Mouse (Mus musculus) forebrain, postnatal 0 days (tissue): ENCODE results near the gene Hoxb6. TPM values are rescaled to one million over a fixed set of nuclear protein-coding genes. Genes with fewer than 3 reads are reported as not detected.

Experiments used
- ATAC-seq: fragments of 200-750 bp; cut with Nextera tagmentation; 2 replicates; pipeline ENCODE4 v1.8.0; 2017; ENCODE audit warnings: mild to moderate bottlenecking, moderate library complexity
- DNase-seq: peaks from one replicate; pipeline ENCODE4 v3.0.0-alpha.2; 2015
- H3K27ac ChIP-seq: fragments of 300-500 bp; sonication (generic); 2 replicates; pipeline ENCODE4 v1.5.1; 2014; ENCODE audit warnings: low read depth, mild to moderate bottlenecking, antibody characterized with exemption, low read length, moderate library complexity, mixed read lengths
- H3K27me3 ChIP-seq: fragments of 300-500 bp; sonication (generic); 2 replicates; pipeline ENCODE4 v1.6.1; 2014; ENCODE audit warnings: mild to moderate bottlenecking, low read length, mixed read lengths; ENCODE audit not compliant: insufficient read depth
- H3K36me3 ChIP-seq: fragments of 300-500 bp; sonication (generic); 2 replicates; pipeline ENCODE4 v1.6.1; 2014; ENCODE audit warnings: mild to moderate bottlenecking, moderate library complexity; ENCODE audit not compliant: insufficient read depth
- H3K4me1 ChIP-seq: fragments of 300-500 bp; sonication (generic); 2 replicates; pipeline ENCODE4 v1.6.1; 2014; ENCODE audit warnings: antibody characterized with exemption; ENCODE audit not compliant: insufficient read depth
- H3K4me2 ChIP-seq: fragments of 300-500 bp; sonication (generic); 2 replicates; pipeline ENCODE4 v1.6.1; 2014; ENCODE audit warnings: low read depth, mild to moderate bottlenecking, moderate library complexity
- H3K4me3 ChIP-seq: fragments of 300-500 bp; sonication (generic); 2 replicates; pipeline ENCODE4 v1.5.1; 2014; ENCODE audit warnings: low read depth, low read length, mixed read lengths
- H3K9ac ChIP-seq: fragments of 300-500 bp; sonication (generic); 2 replicates; pipeline ENCODE4 v1.6.1; 2014; ENCODE audit warnings: mild to moderate bottlenecking
- H3K9me3 ChIP-seq: fragments of 300-500 bp; sonication (generic); 2 replicates; pipeline ENCODE4 v1.6.1; 2016; ENCODE audit warnings: low read length
- CTCF ChIP-seq: sonication (generic); IDR thresholded peaks from 2 replicates; pipeline ENCODE4 v1.5.1; 2016; ENCODE audit warnings: antibody characterized with exemption, control low read depth, low read depth
- WGBS: fragments of 180-500 bp; shearing (Covaris S2); extraction: QIAGEN DNeasy Blood & Tissue Kit; methylation state at CpG from one replicate; pipeline ENCODE4 v1.1.7; 2014; 5-methylcytosine and 5-hydroxymethylcytosine counted together
- polyA plus RNA-seq: library from polyadenylated mRNA; unstranded; fragments of >200 nt; fragmentation: Nextera tagmentation; extraction: Ambion mirVana; gene quantifications from 2 replicates; pipeline ENCODE4 v1.2.1, GENCODE M21; 2015
- total RNA-seq: library from RNA; depleted of rRNA; stranded (reverse); fragments of >200 nt; gene quantifications from 2 replicates; pipeline ENCODE4 v1.2.3, GENCODE M21; 2014

Hoxb6 gene
- total and polyA plus RNA-seq, 2 experiments from 2014 or later, result not detected

DNA sequence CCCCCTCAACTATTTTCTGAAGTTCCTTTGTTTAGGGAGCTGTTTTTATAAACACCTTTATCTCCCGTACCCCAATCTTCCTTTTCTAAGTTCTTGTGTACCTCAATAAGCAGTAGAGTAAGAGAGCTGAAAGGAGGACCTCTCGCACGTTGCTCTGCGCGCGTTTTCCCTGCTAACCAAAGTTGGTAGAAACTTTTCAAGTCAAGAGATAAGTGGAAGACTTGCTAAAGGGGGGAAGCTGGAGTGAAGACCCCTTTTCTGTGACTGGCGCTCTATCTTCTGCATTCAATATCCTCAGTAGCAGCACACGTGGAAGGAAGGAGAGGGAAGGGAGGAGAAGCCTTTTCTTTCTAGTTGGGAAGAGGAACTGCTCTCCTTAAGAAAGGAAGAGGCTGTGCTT lies 32.7 kb downstream of the Hoxb6 start:
- no peaks in the 10 kb centered on the region for H3K36me3 ChIP-seq
- peaks cover 100% of the 10 kb centered on the region for H3K27me3 ChIP-seq
- H3K9ac ChIP-seq, result no peak overlapping the region
- H3K4me2 ChIP-seq, result no peak overlapping the region
- DNase-seq (no peak), ATAC-seq (no peak)
- H3K4me1 ChIP-seq, result no peaks in the 10 kb centered on the region
- H3K4me3 ChIP-seq, result no peak overlapping the region
- no peaks in the 10 kb centered on the region for H3K9me3 ChIP-seq
- no peak for TF ChIP-seq CTCF
- H3K27ac ChIP-seq, result no peak overlapping the region
- WGBS, result 2% methylated on average over 8 of the region's 8 CpGs

DNA sequence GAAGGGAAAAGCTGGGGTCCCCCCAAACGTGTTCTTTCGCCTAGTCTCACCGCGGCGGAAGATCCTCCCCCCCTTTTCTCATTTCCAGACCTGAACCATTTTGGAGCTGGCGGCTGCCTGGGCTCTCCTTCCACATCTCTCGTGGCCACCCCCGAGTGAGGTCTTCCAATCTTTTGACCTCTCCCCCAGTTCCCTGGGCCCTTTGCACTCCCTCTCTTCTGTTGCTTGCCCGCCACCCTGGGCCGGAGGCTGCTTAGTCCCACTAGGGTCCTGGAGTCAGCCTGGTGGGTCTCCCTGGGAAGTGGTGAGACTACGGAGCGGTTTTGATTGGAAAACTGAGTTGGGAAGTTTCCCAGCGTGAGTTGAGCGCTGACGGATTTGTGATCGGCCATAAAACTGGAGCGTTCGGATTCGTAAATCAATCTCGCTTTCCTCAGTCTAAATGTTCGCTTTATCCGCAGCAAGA lies 33.5 kb downstream of the Hoxb6 start:
- Histone ChIP-seq H3K9me3 (no peaks in the 10 kb centered on the region), H3K27me3 (peaks cover 100% of the 10 kb centered on the region), H3K9ac (no peak overlapping the region), H3K27ac (no peak overlapping the region), H3K36me3 (no peaks in the 10 kb centered on the region), H3K4me2 (no peak overlapping the region), H3K4me3 (no peak overlapping the region), H3K4me1 (no peaks in the 10 kb centered on the region)
- TF ChIP-seq CTCF, result no peak
- ATAC-seq (no peak), DNase-seq (no peak)
- WGBS, result 2% methylated on average over 22 of the region's 22 CpGs

DNA sequence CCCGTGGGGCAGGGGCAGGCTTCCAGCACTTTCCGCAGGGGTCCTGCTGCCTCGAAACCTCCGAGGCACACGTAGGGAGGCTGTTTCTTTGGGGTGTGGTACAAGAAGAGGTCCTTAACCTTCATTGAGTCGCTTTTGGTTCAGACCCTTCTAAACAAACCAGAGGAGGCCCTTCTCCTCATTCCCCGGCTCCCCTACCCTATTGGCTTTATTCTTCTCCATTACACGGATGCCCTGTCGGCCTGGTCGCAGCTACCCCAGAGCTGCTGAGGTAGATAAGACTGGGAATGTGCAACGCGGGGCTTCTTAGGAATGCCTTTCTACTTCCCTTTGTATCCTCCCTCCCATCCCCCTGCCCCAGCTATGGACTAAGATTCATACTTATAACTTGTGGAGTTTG lies 34.4 kb downstream of the Hoxb6 start:
- WGBS, result 2% methylated on average over 12 of the region's 12 CpGs
- Histone ChIP-seq H3K27me3 (peaks cover 100% of the 10 kb centered on the region), H3K9me3 (no peaks in the 10 kb centered on the region), H3K36me3 (no peaks in the 10 kb centered on the region), H3K4me1 (no peaks in the 10 kb centered on the region), H3K4me3 (no peak overlapping the region), H3K4me2 (no peak overlapping the region), H3K9ac (no peak overlapping the region), H3K27ac (no peak overlapping the region)
- no peak for DNase-seq
- no peak for ATAC-seq
- TF ChIP-seq CTCF, result no peak

DNA sequence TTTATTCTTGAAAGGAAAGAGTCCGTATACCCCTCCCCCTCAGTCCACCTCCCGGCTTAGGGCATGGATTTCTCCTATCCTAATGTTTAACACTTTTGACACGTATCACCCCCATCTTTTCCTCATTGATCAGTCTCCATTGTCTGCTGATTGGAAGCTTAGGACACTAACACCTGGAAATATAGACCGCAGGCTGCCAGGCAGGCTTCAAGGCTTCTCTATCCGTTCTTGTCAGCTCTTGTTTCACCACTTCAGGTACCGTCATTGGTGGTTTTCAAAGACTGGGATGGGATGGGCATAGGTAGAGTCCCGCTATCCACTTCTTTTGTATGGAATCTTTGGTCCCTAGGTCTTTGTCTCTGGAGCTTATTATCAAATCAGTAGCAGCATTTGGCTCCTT lies 34.8 kb downstream of the Hoxb6 start:
- H3K9me3 ChIP-seq, result no peaks in the 10 kb centered on the region
- peaks cover 100% of the 10 kb centered on the region for H3K27me3 ChIP-seq

DNA sequence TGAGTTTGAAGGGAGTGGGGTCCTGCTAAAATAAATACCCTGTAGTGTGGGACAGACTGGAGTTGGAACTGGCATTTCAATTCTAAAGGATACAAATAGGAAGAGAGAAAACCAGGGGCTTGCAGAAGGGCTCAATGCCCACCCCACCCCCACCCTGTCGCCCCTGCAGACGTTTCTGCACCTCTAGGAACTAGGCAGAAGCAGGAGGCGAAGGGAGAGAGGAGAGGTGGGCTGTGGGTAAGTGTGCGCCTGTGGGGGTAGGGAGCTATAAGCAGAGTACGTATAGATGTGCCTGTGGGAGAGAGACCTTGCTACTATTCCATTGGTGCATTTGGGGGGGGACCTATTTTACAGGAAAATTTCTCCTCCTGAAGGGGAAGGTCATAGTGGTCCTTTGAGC lies 35.5 kb downstream of the Hoxb6 start:
- Histone ChIP-seq H3K27me3 (peaks cover 100% of the 10 kb centered on the region), H3K4me1 (no peaks in the 10 kb centered on the region), H3K4me3 (no peak overlapping the region), H3K9me3 (no peaks in the 10 kb centered on the region), H3K9ac (no peak overlapping the region), H3K27ac (no peak overlapping the region), H3K36me3 (no peaks in the 10 kb centered on the region), H3K4me2 (no peak overlapping the region)
- 6% methylated on average over 5 of the region's 5 CpGs for WGBS
- no peak for TF ChIP-seq CTCF
- ATAC-seq, result no peak
- DNase-seq, result no peak

More for the DNA sequence above, 34.8 kb downstream of the Hoxb6 start:
- Histone ChIP-seq H3K4me2 (no peak overlapping the region), H3K27ac (no peak overlapping the region), H3K4me3 (no peak overlapping the region), H3K4me1 (no peaks in the 10 kb centered on the region), H3K36me3 (no peaks in the 10 kb centered on the region), H3K9ac (no peak overlapping the region)
- no peak for TF ChIP-seq CTCF
- 3% methylated on average over 7 of the region's 7 CpGs for WGBS
- ATAC-seq (no peak), DNase-seq (no peak)

DNA sequence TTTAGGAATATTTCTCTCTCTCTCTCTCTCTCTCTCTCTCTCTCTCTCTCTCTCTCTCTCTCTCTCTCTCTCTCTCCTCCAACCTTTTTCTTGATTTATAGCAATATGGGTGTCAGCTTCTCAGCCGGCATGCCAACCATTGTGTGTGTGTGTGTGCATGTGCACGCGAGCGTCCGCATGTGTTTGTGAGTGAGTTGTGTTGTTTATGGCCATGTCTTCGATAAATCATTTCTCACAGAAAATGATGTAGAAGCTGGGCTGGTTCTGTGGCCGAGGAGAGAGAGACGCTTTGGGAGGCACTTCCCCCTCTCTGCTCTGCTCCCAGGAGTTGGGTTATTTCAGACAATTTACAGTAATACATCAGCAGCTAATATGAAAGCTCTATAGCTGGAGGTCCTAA lies 36.3 kb downstream of the Hoxb6 start:
- DNase-seq (no peak), ATAC-seq (no peak)
- Histone ChIP-seq H3K4me1 (no peaks in the 10 kb centered on the region), H3K9ac (no peak overlapping the region), H3K36me3 (no peaks in the 10 kb centered on the region), H3K27ac (no peak overlapping the region), H3K27me3 (peaks cover 100% of the 10 kb centered on the region), H3K4me2 (no peak overlapping the region), H3K4me3 (no peak overlapping the region), H3K9me3 (no peaks in the 10 kb centered on the region)
- 3% methylated on average over 8 of the region's 8 CpGs for WGBS
- no peak for TF ChIP-seq CTCF

DNA sequence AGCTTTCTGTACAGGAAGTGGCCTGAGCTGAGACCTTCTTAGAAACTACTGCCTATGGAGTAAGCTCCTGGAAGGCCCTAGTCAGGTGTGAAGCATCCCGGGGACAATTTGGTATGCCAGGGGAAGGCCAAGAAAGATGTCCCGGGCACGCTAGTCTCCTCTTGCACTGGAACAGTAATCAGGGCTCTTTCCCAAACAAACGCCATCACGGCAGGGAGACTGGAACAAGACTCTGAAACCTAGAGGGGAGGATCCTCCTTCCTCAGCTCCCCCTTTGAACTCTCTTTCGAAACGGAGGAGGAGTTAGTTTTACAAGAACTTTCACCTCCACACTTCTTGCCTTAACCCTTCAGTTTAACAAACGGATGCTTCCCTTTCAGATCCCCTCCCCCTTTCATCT lies 39.8 kb downstream of the Hoxb6 start:
- no peak overlapping the region for H3K27ac ChIP-seq
- no peak overlapping the region for H3K4me2 ChIP-seq
- no peak overlapping the region for H3K4me3 ChIP-seq

DNA sequence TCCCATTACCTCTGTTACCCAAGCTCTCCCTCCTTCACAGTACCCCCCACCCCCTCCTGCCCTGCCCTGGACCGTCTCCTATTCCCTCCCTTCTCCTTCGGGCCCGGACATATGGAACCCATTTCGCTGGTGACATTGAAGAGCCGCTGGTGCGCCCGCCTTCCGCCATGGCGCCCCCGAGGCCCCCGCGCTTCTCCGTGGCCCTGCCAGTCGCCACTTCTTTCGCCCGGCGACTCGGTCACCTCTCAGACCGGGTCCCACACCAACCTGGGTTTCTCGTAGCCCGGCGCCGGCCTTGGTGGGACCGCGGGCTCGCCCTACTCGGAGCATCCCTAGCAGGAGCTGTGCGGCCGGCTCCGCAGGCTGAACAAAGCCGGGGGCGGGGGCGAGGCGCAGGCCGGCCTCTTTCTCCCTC lies 40.3 kb downstream of the Hoxb6 start:
- H3K36me3 ChIP-seq, result no peaks in the 10 kb centered on the region
- no peak overlapping the region for H3K27ac ChIP-seq
- no peak for TF ChIP-seq CTCF
- no peaks in the 10 kb centered on the region for H3K4me1 ChIP-seq
- no peak overlapping the region for H3K4me3 ChIP-seq
- H3K4me2 ChIP-seq, result no peak overlapping the region
- ATAC-seq (no peak), DNase-seq (no peak)
- under 1% methylated on average over 34 of the region's 35 CpGs for WGBS
- H3K9me3 ChIP-seq, result no peaks in the 10 kb centered on the region
- no peak overlapping the region for H3K9ac ChIP-seq
- H3K27me3 ChIP-seq, result peaks cover 100% of the 10 kb centered on the region

More for the DNA sequence above, 39.8 kb downstream of the Hoxb6 start:
- no peaks in the 10 kb centered on the region for H3K4me1 ChIP-seq
- WGBS, result under 1% methylated on average over 8 of the region's 8 CpGs
- no peaks in the 10 kb centered on the region for H3K9me3 ChIP-seq
- H3K9ac ChIP-seq, result no peak overlapping the region
- H3K27me3 ChIP-seq, result peaks cover 100% of the 10 kb centered on the region
- ATAC-seq, result no peak
- no peak for DNase-seq
- no peaks in the 10 kb centered on the region for H3K36me3 ChIP-seq
- no peak for TF ChIP-seq CTCF
